Mouse (Mus musculus) adrenal gland, adult 2 months (tissue): ENCODE data around the gene Tfcp2. TPM values are rescaled to one million over a fixed set of nuclear protein-coding genes. Genes with fewer than 3 reads are reported as not detected.
"Not testable (repeated sequence)": the region's sequence is repeated elsewhere in the genome, so short reads cannot be mapped to it uniquely, and the experiment has no call there.

ENCODE experiments used
- DNase-seq: peaks from one replicate; pipeline ENCODE4 v3.0.0; 2021
- polyA plus RNA-seq: library from polyadenylated mRNA; depleted of rRNA; stranded (reverse); fragments of >200 nt; gene quantifications from 2 replicates; pipeline ENCODE4 v1.2.3, GENCODE M21; 2012
- total RNA-seq, 2 experiments: library from RNA; stranded (reverse); gene quantifications; 2 replicates each; pipeline ENCODE4 v1.2.3; 2021

Gene Tfcp2
- total and polyA plus RNA-seq, 3 experiments: 14.2 to 25.1 (median 24.8) TPM

GRCm38 (mm10) chr15:100556378-100556777, 4.6 kb upstream of the Tfcp2 start:
- DNase-seq: peak; percentile 56

- peak; percentile 72 for DNase-seq
Observed at GRCm38 (mm10) chr15:100555965-100556364, 4.2 kb upstream of the Tfcp2 start.

GRCm38 (mm10) chr15:100550280-100550679, 1.5 kb downstream of the Tfcp2 start:
- DNase-seq: no peak

GRCm38 (mm10) chr15:100543651-100544030, 8.2 kb downstream of the Tfcp2 start:
- DNase-seq: not testable (repeated sequence)

GRCm38 (mm10) chr15:100542876-100543650, 8.7 kb downstream of the Tfcp2 start:
- not testable (repeated sequence) for DNase-seq

- no peak for DNase-seq
Observed at GRCm38 (mm10) chr15:100541426-100541825, 10.4 kb downstream of the Tfcp2 start.

GRCm38 (mm10) chr15:100541001-100541400, 10.8 kb downstream of the Tfcp2 start:
- DNase-seq: not testable (repeated sequence)

GRCm38 (mm10) chr15:100539411-100539810, 12.4 kb downstream of the Tfcp2 start:
- DNase-seq: no peak

GRCm38 (mm10) chr15:100537913-100538312, 13.9 kb downstream of the Tfcp2 start:
- DNase-seq: peak; percentile 34

GRCm38 (mm10) chr15:100527900-100528299, 23.9 kb downstream of the Tfcp2 start:
- no peak for DNase-seq

GRCm38 (mm10) chr15:100525405-100525804, 26.4 kb downstream of the Tfcp2 start:
- DNase-seq: no peak

- no peak for DNase-seq
Observed at GRCm38 (mm10) chr15:100520306-100520705, 31.5 kb downstream of the Tfcp2 start.

GRCm38 (mm10) chr15:100515121-100515520, 36.7 kb downstream of the Tfcp2 start:
- no peak for DNase-seq

- DNase-seq: no peak
Observed at GRCm38 (mm10) chr15:100513387-100513786, 38.4 kb downstream of the Tfcp2 start.

GRCm38 (mm10) chr15:100510072-100510471, 41.7 kb downstream of the Tfcp2 start:
- DNase-seq: no peak

GRCm38 (mm10) chr15:100508454-100509167, 43.2 kb downstream of the Tfcp2 start:
- no peak for DNase-seq

GRCm38 (mm10) chr15:100499506-100499905, 52.3 kb downstream of the Tfcp2 start:
- not testable (repeated sequence) for DNase-seq

- peak; percentile 94 for DNase-seq
Observed at GRCm38 (mm10) chr15:100495102-100495501, 56.7 kb downstream of the Tfcp2 start, which contains the start of gene Csrnp2. Gene Csrnp2 (minus strand): TSS chr15:100495488.

GRCm38 (mm10) chr15:100494647-100495046, 57.2 kb downstream of the Tfcp2 start:
- DNase-seq: no peak

- DNase-seq: no peak
Observed at GRCm38 (mm10) chr15:100491966-100492365, 59.8 kb downstream of the Tfcp2 start.

- DNase-seq: no peak
Observed at GRCm38 (mm10) chr15:100489263-100489662, 62.5 kb downstream of the Tfcp2 start.

- DNase-seq: not testable (repeated sequence)
Observed at GRCm38 (mm10) chr15:100488297-100488696, 63.5 kb downstream of the Tfcp2 start.

GRCm38 (mm10) chr15:100487050-100487449, 64.8 kb downstream of the Tfcp2 start:
- peak; percentile 74 for DNase-seq
